Mouse (Mus musculus) kidney, adult 2 months (tissue): ENCODE data around the gene Faim2.

Experiments used
- CTCF ChIP-seq: fragments of 200-500 bp; conservative IDR thresholded peaks from 2 replicates; pipeline ENCODE4 v1.5.1; 2011; ENCODE audit warnings: low read depth, mild to moderate bottlenecking, control low read depth, low read length, moderate library complexity, mixed read lengths; ENCODE audit not compliant: insufficient read depth, insufficient read length
- POLR2A ChIP-seq: fragments of 200-500 bp; IDR thresholded peaks from one replicate; pipeline ENCODE4 v1.6.1; 2011; ENCODE audit warnings: low read depth, low read length, control low read depth

DNA sequence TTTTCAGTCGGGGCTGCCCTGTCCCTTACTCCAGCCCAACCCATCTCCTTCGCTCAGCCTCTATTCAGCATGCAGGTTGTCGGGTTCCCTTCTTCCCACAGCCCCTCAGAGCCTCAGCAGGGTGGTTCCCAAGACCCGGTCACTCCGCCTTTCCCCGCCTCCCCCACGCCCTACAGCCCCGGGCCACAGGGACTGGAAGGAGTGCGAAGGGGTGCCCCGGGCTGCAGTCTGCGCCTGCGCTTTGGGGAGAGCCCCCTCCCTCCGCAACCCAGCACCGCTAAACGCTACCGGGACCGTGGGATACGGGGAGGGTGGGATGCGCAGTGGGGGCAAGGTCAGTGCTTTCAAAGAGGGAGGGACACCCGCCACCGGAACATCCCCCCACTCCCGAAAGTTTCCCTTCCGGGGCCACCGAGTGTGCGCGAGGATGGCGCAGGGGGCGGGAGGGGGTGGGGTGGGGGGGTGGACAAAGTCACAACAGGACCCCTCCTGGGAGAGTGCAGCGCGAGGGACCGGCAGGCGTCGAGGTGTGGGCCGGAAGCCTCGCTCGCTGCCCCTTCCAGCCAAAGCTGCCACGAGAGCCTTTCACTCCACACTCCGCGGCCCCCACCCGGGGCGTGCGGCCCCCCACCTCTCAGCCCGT lies 70.9 kb downstream of the Faim2 start:
- TF ChIP-seq CTCF: no peak
- no peak for TF ChIP-seq POLR2A
